Mouse (Mus musculus) liver, postnatal 0 days (tissue): ENCODE measurements at regions not wholly inside any gene's neighbourhood (a gene's known extent, or its start where the extent isn't known, plus 50 kb on each side); places are given as distances from the start of the nearest gene placed in this dataset.

ENCODE experiments used
- CTCF ChIP-seq: sonication (generic); IDR thresholded peaks from 2 replicates; pipeline ENCODE4 v1.5.1; 2016; ENCODE audit warnings: antibody characterized with exemption, low read depth
- EP300 ChIP-seq: IDR thresholded peaks from 2 replicates; pipeline ENCODE4 v1.6.1; 2016; ENCODE audit warnings: antibody characterized with exemption, low read depth, mild to moderate bottlenecking

GRCm38 (mm10) chr2:178708649-178709048 is 278.3 kb downstream of the Cdh26 start:
- TF ChIP-seq CTCF, result no peak
- no peak for TF ChIP-seq EP300
